Mouse (Mus musculus) lung, adult 2 months (tissue): Measurements from ENCODE around the gene Zswim4.
A peak's percentile ranks its signal among the peaks of the same experiment; 100 is the strongest.

Experiments used
- CTCF ChIP-seq: fragments of 200-500 bp; IDR thresholded peaks from 2 replicates; pipeline ENCODE4 v1.5.1; 2011; ENCODE audit warnings: mild to moderate bottlenecking, low read length, control low read depth; ENCODE audit not compliant: insufficient read depth
- POLR2A ChIP-seq: fragments of 200-500 bp; IDR thresholded peaks from 2 replicates; pipeline ENCODE4 v1.6.1; 2011; ENCODE audit warnings: low read depth, mild to moderate bottlenecking, control low read depth, low read length, borderline replicate concordance; ENCODE audit errors: extremely low read depth

DNA sequence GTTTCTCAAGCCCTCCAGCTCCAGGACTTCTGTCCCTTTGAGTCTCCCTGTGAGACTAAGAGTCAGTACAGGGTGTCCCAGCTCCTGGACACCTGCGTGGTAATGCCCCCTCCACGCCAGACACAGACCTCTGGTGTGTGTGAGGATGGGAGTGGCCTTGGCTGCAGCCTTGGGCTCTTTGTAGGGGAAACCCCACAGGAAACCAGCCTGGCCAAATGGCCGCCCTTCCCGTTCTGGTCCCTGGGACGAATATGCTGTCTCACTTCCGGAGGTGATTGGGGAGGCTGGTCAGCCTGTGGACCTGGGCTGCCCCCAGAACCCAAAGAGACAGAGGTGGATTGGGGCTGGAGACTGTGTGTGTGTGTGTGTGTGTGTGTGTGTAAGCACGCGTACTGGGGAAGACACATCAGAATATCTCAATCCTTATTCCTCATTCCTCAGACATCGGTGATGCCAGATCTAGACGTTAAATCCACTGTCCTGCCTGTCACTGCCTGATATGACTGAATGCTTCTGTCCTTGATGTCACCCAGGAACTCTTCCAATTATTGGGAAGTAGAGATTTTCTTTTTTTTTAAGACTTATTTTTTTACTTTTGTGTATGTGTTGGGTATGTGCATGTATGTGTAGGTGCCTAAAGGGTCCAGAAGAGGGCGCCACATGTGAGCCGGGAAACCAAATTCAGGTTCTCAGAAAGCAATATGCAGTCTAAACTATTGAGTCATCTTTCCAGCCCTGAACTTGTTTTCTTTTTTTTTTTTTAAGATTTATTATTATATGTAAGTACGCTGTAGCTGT, 32.7 kb downstream of the Zswim4 start:
- TF ChIP-seq POLR2A = peak; percentile 78
- TF ChIP-seq CTCF = peak; percentile 27
